Comparison of ENCODE assay signal across 9 mouse cellular contexts in the genomic region with DNA sequence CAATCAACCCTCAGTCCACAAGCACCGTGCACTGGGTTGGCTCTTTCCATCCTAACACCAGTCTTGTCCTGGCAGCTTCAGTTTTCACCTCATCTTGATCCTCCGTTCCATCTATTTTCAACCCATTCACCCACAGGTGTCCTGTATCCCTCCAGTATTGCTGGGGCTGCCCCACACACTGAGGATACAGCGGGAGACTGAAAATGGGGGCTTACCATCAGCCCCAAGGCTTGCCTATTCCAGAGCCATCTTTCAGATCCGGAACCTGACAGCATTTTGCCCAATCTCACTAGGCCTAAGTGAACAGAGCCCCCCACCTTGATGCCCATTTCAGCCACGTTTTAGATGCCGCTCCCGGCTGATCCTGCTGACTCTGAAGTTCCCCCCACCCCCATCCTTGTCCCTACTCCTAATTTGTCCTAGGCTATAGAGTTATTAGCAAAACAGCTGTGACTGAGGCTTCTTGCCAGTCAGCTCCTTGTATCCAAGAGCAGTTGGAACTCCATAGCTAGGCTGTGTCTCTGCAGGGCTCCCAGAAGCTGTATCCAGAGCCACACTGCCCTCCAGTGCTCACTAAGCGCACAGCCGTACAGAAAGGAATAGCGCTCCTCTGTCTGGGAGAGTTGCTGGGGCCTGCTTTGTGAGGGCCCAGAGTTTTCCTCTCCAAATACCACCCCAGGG. TPM values are rescaled to one million over a fixed set of nuclear protein-coding genes. Genes with fewer than 3 reads are reported as not detected.
DNase-seq lines count a peak whose midpoint lies in the region; ATAC-seq lines count a peak whose summit lies in the region.
"Had no signal": no experiment of that assay in that cellular context is flagged by ENCODE, and none has a peak within 500 bp of the region (broad histone marks: within the 10 kb centered on the region; RNA-seq: fewer than 3 reads in every experiment).

No protein-coding gene starts in this region.

- H3K9me3 ChIP-seq in embryonic facial prominence, embryonic 14.5 days (ENCODE audit: control insufficient read depth, low read length), result no peaks in the 10 kb centered on the region
- H3K9me3 ChIP-seq in limb, embryonic 11.5 days (ENCODE audit: control insufficient read depth, low read length), result no peaks in the 10 kb centered on the region
- H3K9me3 ChIP-seq in midbrain, embryonic 15.5 days, result no peaks in the 10 kb centered on the region
- H3K9me3 ChIP-seq: G1E had no signal

- peak; percentile 76 for DNase-seq in urinary bladder, postnatal 14 days (ENCODE audit: low spot score)
- no peak for DNase-seq in urinary bladder, postnatal 10 days (ENCODE audit: low spot score)
- peak; percentile 95 for DNase-seq in embryonic facial prominence, embryonic 14.5 days (ENCODE audit: low spot score)
- peak; percentile 87 to 88 for DNase-seq in heart, adult 9 months (ENCODE audit: low spot score in 2 of 2)
- peak; percentile 81 for DNase-seq in kidney, adult 9 months
- peak; percentile 80 for DNase-seq in limb, embryonic 11.5 days (ENCODE audit: low spot score)
- DNase-seq in testis, postnatal 14 days (ENCODE audit: low spot score), result peak; percentile 71

- H3K4me3 ChIP-seq in embryonic facial prominence, embryonic 14.5 days (ENCODE audit: low read depth, low read length), result no peak overlapping the region
- H3K4me3 ChIP-seq in limb, embryonic 11.5 days (ENCODE audit: low read depth, low read length), result no peak overlapping the region
- H3K4me3 ChIP-seq in midbrain, embryonic 15.5 days, result no peak overlapping the region

- H3K27me3 ChIP-seq in embryonic facial prominence, embryonic 14.5 days (replicated peaks; ENCODE audit: control insufficient read depth, insufficient read depth, low read length), result no peaks in the 10 kb centered on the region
- H3K27me3 ChIP-seq in limb, embryonic 11.5 days (ENCODE audit: control insufficient read depth, insufficient read depth, low read length), result no peaks in the 10 kb centered on the region
- no peaks in the 10 kb centered on the region for H3K27me3 ChIP-seq in midbrain, embryonic 15.5 days (replicated peaks)

- H3K4me1 ChIP-seq in embryonic facial prominence, embryonic 14.5 days (ENCODE audit: control insufficient read depth, insufficient read depth, low read length), result 0 out of 2 replicates have a peak, but pooled peaks cover 4% of the 10 kb centered on the region
- H3K4me1 ChIP-seq in limb, embryonic 11.5 days (ENCODE audit: control insufficient read depth, insufficient read depth, low read length), result peaks cover 8% of the 10 kb centered on the region; the same call in 1 of the 2 replicates
- no peaks in the 10 kb centered on the region for H3K4me1 ChIP-seq in midbrain, embryonic 15.5 days

- ATAC-seq in embryonic facial prominence, embryonic 14.5 days (ENCODE audit: low read depth), result peak; percentile 96
- ATAC-seq in limb, embryonic 11.5 days (ENCODE audit: insufficient number of reproducible peaks, low FRiP score, low TSS enrichment, low read depth), result peak; percentile 87; the same call in 1 of the 2 replicates
- ATAC-seq in midbrain, embryonic 15.5 days (replicated peaks), result peak; percentile 93

- no peak overlapping the region for H3K27ac ChIP-seq in embryonic facial prominence, embryonic 14.5 days (replicated peaks; ENCODE audit: low read depth, low read length)
- no peak overlapping the region for H3K27ac ChIP-seq in limb, embryonic 11.5 days (replicated peaks; ENCODE audit: low read depth, low read length)
- no peak overlapping the region for H3K27ac ChIP-seq in midbrain, embryonic 15.5 days

- H3K4me2 ChIP-seq in embryonic facial prominence, embryonic 14.5 days (ENCODE audit: low read depth, low read length), result no peak overlapping the region
- H3K4me2 ChIP-seq in limb, embryonic 11.5 days (ENCODE audit: low read depth, severe bottlenecking), result no peak overlapping the region
- no peak overlapping the region for H3K4me2 ChIP-seq in midbrain, embryonic 15.5 days

- no peaks in the 10 kb centered on the region; the same call in 1 of the 2 replicates for H3K36me3 ChIP-seq in embryonic facial prominence, embryonic 14.5 days (ENCODE audit: control insufficient read depth, insufficient read depth, low read length)
- H3K36me3 ChIP-seq in limb, embryonic 11.5 days (ENCODE audit: control insufficient read depth, insufficient read depth, low read length), result no peaks in the 10 kb centered on the region
- no peaks in the 10 kb centered on the region for H3K36me3 ChIP-seq in midbrain, embryonic 15.5 days (replicated peaks)
- H3K36me3 ChIP-seq: G1E had no signal

- H3K9ac ChIP-seq in embryonic facial prominence, embryonic 14.5 days (ENCODE audit: low read depth, low read length), result no peak overlapping the region
- no peak overlapping the region for H3K9ac ChIP-seq in limb, embryonic 11.5 days (ENCODE audit: low read length)
- no peak overlapping the region for H3K9ac ChIP-seq in midbrain, embryonic 15.5 days

- WGBS in embryonic facial prominence, embryonic 14.5 days, result 48% methylated on average over 10 of the region's 10 CpGs
- 53% methylated on average over 10 of the region's 10 CpGs for WGBS in limb, embryonic 11.5 days
- 54% methylated on average over 10 of the region's 10 CpGs for WGBS in midbrain, embryonic 15.5 days

RNA-seq across cellular contexts. Expression of a gene that starts 55.0 kb away (rescaled TPM):
- polyA plus RNA-seq in embryonic facial prominence, embryonic 14.5 days (2014; fragmentation: Nextera tagmentation; extraction: Ambion mirVana), result 56.8 and 61.8 TPM in 2 replicates
- 37.0 and 40.0 TPM in 2 replicates for polyA plus RNA-seq in limb, embryonic 11.5 days (2014; fragmentation: Nextera tagmentation; extraction: Ambion mirVana)
- 42.6 and 50.6 TPM in 2 replicates for polyA plus RNA-seq in midbrain, embryonic 15.5 days (2015; fragmentation: Nextera tagmentation; extraction: Ambion mirVana)
